Mouse (Mus musculus) forebrain, embryonic 14.5 days (tissue): ENCODE measurements around the gene Tmem132c. TPM values are rescaled to one million over a fixed set of nuclear protein-coding genes. Genes with fewer than 3 reads are reported as not detected.
"Not testable (repeated sequence)": the region's sequence is repeated elsewhere in the genome, so short reads cannot be mapped to it uniquely, and the experiment has no call there.

ENCODE experiments used
- ATAC-seq: fragments of 200-750 bp; cut with Nextera tagmentation; 2 replicates; pipeline ENCODE4 v1.8.0; 2017; ENCODE audit warnings: mild to moderate bottlenecking, moderate library complexity
- DNase-seq: peaks from one replicate; pipeline ENCODE4 v3.0.0-alpha.2; 2015; ENCODE audit warnings: low spot score
- H3K27ac ChIP-seq: fragments of 300-500 bp; sonication (generic); 2 replicates; pipeline ENCODE4 v1.5.1; 2014; ENCODE audit warnings: low read depth, mild to moderate bottlenecking, control low read depth, low read length, moderate library complexity
- H3K27me3 ChIP-seq: fragments of 300-500 bp; sonication (generic); replicated peaks from 2 replicates; pipeline ENCODE4 v1.6.1; 2014; ENCODE audit warnings: low read length, control low read depth, mixed read lengths; ENCODE audit not compliant: control insufficient read depth, insufficient read depth
- H3K36me3 ChIP-seq: fragments of 300-500 bp; sonication (generic); 2 replicates; pipeline ENCODE4 v1.6.1; 2014; ENCODE audit warnings: low read length, control low read depth; ENCODE audit not compliant: control insufficient read depth, insufficient read depth
- H3K4me1 ChIP-seq: fragments of 300-500 bp; sonication (generic); 2 replicates; pipeline ENCODE4 v1.6.1; 2014; ENCODE audit warnings: antibody characterized with exemption, low read length, control low read depth; ENCODE audit not compliant: control insufficient read depth, insufficient read depth
- H3K4me2 ChIP-seq: fragments of 300-500 bp; sonication (generic); 2 replicates; pipeline ENCODE4 v1.6.1; 2014; ENCODE audit warnings: mild to moderate bottlenecking, control low read depth, low read length
- H3K4me3 ChIP-seq: fragments of 300-500 bp; sonication (generic); 2 replicates; pipeline ENCODE4 v1.5.1; 2014; ENCODE audit warnings: low read depth, low read length, control low read depth
- H3K9ac ChIP-seq: fragments of 300-500 bp; sonication (generic); 2 replicates; pipeline ENCODE4 v1.6.1; 2014; ENCODE audit warnings: mild to moderate bottlenecking, low read length, control low read depth, moderate library complexity
- H3K9me3 ChIP-seq: fragments of 300-500 bp; sonication (generic); replicated peaks from 2 replicates; pipeline ENCODE4 v1.6.1; 2016; ENCODE audit warnings: low read length, control low read depth, mixed read lengths; ENCODE audit not compliant: control insufficient read depth
- WGBS: fragments of 180-500 bp; shearing (Covaris S2); extraction: QIAGEN DNeasy Blood & Tissue Kit; methylation state at CpG from one replicate; pipeline ENCODE4 v1.1.7; 2014; 5-methylcytosine and 5-hydroxymethylcytosine counted together
- polyA plus RNA-seq: library from polyadenylated mRNA; unstranded; fragments of >200 nt; fragmentation: Nextera tagmentation; extraction: Ambion mirVana; gene quantifications from 2 replicates; pipeline ENCODE4 v1.2.1, GENCODE M21; 2014

The Tmem132c gene
- polyA plus RNA-seq, 1 experiment from 2014 or later, result 6.5 TPM

DNA sequence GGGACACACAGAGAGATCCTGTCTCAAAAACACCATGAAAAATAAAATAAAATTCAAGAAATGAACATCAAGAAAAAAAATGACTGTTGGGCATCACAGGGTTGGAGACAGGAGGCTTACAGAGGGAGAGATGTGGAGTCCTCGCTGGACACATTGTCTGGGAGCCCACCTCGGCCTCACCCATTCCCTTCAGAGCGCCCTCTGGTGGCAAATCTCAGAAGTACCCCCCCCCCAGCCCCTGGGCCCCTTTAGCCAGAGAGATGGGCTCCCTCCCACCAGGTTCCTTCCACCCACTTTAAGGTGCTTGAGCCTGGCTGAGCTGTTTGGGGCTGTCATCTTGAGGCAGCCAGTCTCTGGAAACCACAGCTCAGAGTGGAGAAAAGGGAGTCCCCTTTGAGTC is 99.5 kb downstream of the Tmem132c start:
- H3K27me3 ChIP-seq, result no peaks in the 10 kb centered on the region
- H3K9me3 ChIP-seq, result no peaks in the 10 kb centered on the region
- no peak overlapping the region for H3K27ac ChIP-seq
- no peak overlapping the region for H3K4me3 ChIP-seq
- H3K4me1 ChIP-seq, result peaks cover 20% of the 10 kb centered on the region
- no peak for ATAC-seq
- H3K36me3 ChIP-seq, result no peaks in the 10 kb centered on the region
- H3K4me2 ChIP-seq, result no peak overlapping the region
- DNase-seq, result no peak
- WGBS, result 24% methylated on average over 2 of the region's 3 CpGs
- H3K9ac ChIP-seq, result no peak overlapping the region

GRCm38 (mm10) chr5:127344721-127345120 is 103.1 kb downstream of the Tmem132c start:
- 44% methylated on average over 2 of the region's 2 CpGs for WGBS
- Histone ChIP-seq H3K9ac (no peak overlapping the region), H3K9me3 (no peaks in the 10 kb centered on the region), H3K27ac (no peak overlapping the region), H3K4me2 (no peak overlapping the region), H3K4me1 (peaks cover 24% of the 10 kb centered on the region), H3K4me3 (no peak overlapping the region), H3K27me3 (no peaks in the 10 kb centered on the region), H3K36me3 (no peaks in the 10 kb centered on the region)
- ATAC-seq (no peak), DNase-seq (no peak)

DNA sequence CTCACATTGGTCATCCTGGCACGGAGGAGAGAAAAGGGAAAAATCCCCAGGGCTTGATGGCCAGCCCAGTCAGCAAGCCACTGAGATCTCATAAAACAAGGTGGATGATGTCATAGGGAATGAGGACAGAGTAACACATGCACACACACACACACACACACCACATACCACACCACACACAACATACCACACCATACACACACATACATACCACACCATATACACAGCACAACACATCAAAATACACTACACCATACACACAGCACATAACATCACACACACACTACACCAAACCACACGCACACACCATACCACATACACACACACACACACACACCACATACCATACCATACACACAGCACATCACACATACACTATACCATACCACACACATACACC is 104.8 kb downstream of the Tmem132c start:
- no peak overlapping the region for H3K4me3 ChIP-seq
- no peak overlapping the region for H3K9ac ChIP-seq
- no peak overlapping the region for H3K4me2 ChIP-seq
- no peaks in the 10 kb centered on the region for H3K27me3 ChIP-seq
- 0 out of 2 replicates have a peak, but pooled peaks have one; percentile 4 for ATAC-seq
- H3K9me3 ChIP-seq, result no peaks in the 10 kb centered on the region
- 88% methylated on average over 2 of the region's 2 CpGs for whole genome bisulfite sequencing
- DNase-seq, result no peak
- peaks cover 20% of the 10 kb centered on the region for H3K4me1 ChIP-seq
- no peaks in the 10 kb centered on the region for H3K36me3 ChIP-seq
- H3K27ac ChIP-seq, result peak overlapping the region; percentile 21; the same call in 1 of the 2 replicates

DNA sequence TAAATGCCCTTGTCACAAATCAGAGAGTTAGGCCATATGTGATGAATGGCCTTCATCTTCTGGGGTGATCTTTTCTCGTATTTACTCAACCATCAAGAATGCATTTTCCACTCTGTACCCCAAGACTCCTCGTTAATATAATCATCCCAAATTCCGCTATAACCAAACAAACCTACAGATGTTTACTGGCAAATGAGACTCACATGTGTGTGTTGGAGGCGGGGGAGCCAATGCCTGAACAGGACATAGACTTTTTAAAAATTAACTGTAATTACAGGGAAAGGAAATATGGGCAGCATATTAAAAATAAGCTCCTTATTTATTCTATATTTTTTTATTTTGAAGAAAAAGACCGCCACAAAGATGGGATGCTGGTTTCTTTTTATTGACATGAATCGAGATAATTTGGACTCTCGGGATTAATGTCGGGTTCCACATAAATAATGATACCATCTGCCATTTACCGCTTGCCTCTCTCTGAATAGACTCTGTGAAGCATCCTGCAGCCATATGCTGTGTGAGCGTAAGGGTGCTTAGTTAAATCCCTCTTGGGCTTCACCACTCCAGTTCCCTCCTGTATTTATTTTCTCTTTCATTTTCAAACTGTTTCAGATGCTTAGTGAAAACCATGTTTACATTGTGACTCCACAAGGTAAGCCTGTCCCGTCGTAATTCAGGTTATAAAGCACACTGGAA is 105.6 kb downstream of the Tmem132c start:
- no peaks in the 10 kb centered on the region for H3K36me3 ChIP-seq
- H3K27ac ChIP-seq, result peak overlapping the region; percentile 72
- ATAC-seq, result peak; percentile 85
- H3K27me3 ChIP-seq, result no peaks in the 10 kb centered on the region
- H3K4me1 ChIP-seq, result peaks cover 20% of the 10 kb centered on the region
- 0 out of 2 replicates have a peak overlapping the region, but pooled peaks have one; percentile 18 for H3K4me2 ChIP-seq
- no peak overlapping the region for H3K9ac ChIP-seq
- H3K9me3 ChIP-seq, result no peaks in the 10 kb centered on the region
- H3K4me3 ChIP-seq, result no peak overlapping the region
- 39% methylated on average over 12 of the region's 12 CpGs for whole genome bisulfite sequencing
- peak; percentile 81 for DNase-seq

DNA sequence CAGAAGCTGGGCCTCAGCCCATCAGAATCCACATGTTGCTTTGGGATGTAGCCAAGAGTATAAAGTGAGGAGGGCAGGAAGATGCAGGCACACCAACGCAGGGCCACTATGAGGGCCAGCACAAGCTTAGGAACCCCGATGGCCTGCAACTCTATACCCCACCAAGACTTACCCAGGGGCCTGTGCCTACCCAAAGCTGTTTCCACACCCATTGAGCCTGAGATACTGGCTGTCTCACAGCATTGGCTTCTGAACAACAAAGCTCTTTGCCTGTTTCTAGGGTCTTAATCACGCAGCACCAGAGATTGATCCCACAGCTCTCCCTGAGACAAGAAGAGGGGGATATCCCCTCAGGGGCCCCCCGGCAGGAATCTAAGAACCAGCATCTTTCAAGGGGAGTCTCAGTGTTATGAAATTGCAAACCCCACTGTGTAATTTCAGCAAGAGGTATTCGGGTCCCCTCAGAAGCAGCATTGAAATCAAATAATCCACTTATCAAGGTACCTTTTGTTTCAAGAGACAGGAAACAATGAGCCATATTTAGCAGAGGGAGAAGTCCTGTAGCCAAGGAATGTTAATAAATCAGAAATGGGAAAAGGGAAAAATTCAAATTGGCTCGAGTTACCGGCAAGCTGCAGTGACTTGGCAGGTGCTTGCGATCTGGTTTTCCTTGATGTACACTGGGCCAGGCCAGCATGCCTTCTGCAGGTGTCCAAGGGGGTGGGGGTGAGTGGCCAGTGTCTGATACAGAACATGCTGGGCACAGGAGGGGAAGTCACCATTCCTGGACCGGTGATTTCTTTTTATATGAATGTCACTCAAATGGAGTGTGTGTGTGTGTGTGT is 107.8 kb downstream of the Tmem132c start:
- Histone ChIP-seq H3K9ac (no peak overlapping the region), H3K27me3 (no peaks in the 10 kb centered on the region), H3K4me3 (no peak overlapping the region), H3K4me1 (peaks cover 20% of the 10 kb centered on the region), H3K4me2 (no peak overlapping the region), H3K36me3 (no peaks in the 10 kb centered on the region), H3K9me3 (no peaks in the 10 kb centered on the region), H3K27ac (peak overlapping the region; percentile 48)
- DNase-seq, result peak; percentile 36
- no peak for ATAC-seq
- 42% methylated on average over 9 of the region's 9 CpGs for WGBS

DNA sequence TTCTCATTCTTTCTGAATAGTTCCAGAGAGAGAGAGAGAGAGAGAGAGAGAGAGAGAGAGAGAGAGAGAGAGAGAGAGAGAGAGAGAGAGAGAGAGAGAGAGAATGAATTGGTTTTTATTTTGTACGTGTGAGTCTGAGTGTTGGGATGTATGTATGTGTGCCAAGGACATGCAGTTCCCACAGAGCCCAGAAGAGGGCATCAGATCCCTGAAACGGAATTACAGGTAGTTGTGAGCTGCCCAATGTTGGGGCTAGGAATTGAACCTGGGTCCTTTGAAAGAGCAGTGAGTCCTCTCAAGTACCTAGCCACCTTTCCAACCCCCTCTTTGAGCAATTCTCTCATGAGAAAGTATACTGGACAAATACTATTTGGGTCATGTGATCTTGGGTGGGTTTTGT is 111.4 kb downstream of the Tmem132c start:
- H3K27ac ChIP-seq, result no peak overlapping the region
- peaks cover 13% of the 10 kb centered on the region for H3K4me1 ChIP-seq
- H3K27me3 ChIP-seq, result no peaks in the 10 kb centered on the region
- no peak overlapping the region for H3K4me2 ChIP-seq
- ATAC-seq (no peak), DNase-seq (no peak)
- no peak overlapping the region for H3K9ac ChIP-seq
- H3K9me3 ChIP-seq, result no peaks in the 10 kb centered on the region
- no peak overlapping the region for H3K4me3 ChIP-seq
- WGBS, result 59% methylated on average over 2 of the region's 2 CpGs
- H3K36me3 ChIP-seq, result no peaks in the 10 kb centered on the region

- Histone ChIP-seq H3K27ac (no peak overlapping the region), H3K36me3 (no peaks in the 10 kb centered on the region), H3K4me2 (no peak overlapping the region), H3K4me1 (no peaks in the 10 kb centered on the region), H3K9ac (no peak overlapping the region), H3K4me3 (no peak overlapping the region), H3K27me3 (no peaks in the 10 kb centered on the region), H3K9me3 (no peaks in the 10 kb centered on the region)
- no peak for DNase-seq
- no peak for ATAC-seq
- 45% methylated on average over 8 of the region's 8 CpGs for WGBS
Observed at GRCm38 (mm10) chr5:127355836-127356235, 114.2 kb downstream of the Tmem132c start.

DNA sequence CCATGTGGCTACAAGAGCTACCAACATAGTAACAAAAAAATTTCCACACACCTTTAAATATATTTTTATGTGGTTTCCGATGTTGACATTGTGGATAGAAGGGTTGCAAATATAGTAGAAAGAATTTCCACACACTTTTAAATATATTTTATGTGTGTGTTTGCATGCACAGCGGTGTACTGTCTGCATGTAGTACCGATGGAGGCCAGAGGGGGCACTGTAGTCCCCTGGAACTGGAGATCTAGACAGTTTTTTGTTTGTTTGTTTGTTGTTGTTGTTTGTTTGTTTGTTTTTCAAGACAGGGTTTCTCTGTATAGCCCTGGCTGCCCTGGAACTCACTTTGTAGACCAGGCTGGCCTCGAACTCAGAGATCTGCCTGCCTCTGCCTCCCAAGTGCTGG is 116.3 kb downstream of the Tmem132c start:
- ATAC-seq, H3K27ac ChIP-seq, H3K4me2 ChIP-seq, H3K9ac ChIP-seq, H3K9me3 ChIP-seq, DNase-seq, H3K36me3 ChIP-seq, H3K4me3 ChIP-seq, H3K27me3 ChIP-seq, H3K4me1 ChIP-seq: not testable (repeated sequence)
- 97% methylated on average over 4 of the region's 4 CpGs for WGBS

GRCm38 (mm10) chr5:127361145-127361544 is 119.5 kb downstream of the Tmem132c start:
- ATAC-seq (no peak), DNase-seq (no peak)
- Histone ChIP-seq H3K4me3 (no peak overlapping the region), H3K27me3 (no peaks in the 10 kb centered on the region), H3K4me2 (no peak overlapping the region), H3K4me1 (no peaks in the 10 kb centered on the region), H3K27ac (no peak overlapping the region), H3K36me3 (no peaks in the 10 kb centered on the region), H3K9ac (no peak overlapping the region), H3K9me3 (no peaks in the 10 kb centered on the region)
- 65% methylated on average over 8 of the region's 8 CpGs for WGBS
